Mouse (Mus musculus) lung, embryonic 15.5 days (tissue): Measurements from ENCODE around the gene Gm28551. TPM values are rescaled to one million over a fixed set of nuclear protein-coding genes. Genes with fewer than 3 reads are reported as not detected.
"Not testable (repeated sequence)": the region's sequence is repeated elsewhere in the genome, so short reads cannot be mapped to it uniquely, and the experiment has no call there.

Experiments
- ATAC-seq: fragments of 200-750 bp; cut with Nextera tagmentation; 2 replicates; pipeline ENCODE4 v1.8.0; 2017; ENCODE audit warnings: moderate number of reproducible peaks, borderline replicate concordance; ENCODE audit not compliant: low FRiP score, low TSS enrichment; ENCODE audit errors: extremely low read depth
- H3K27ac ChIP-seq: fragments of 300-500 bp; sonication (generic); 2 replicates; pipeline ENCODE4 v1.5.1; 2015; ENCODE audit warnings: moderate library complexity, mild to moderate bottlenecking, inconsistent platforms
- H3K27me3 ChIP-seq: fragments of 300-500 bp; sonication (generic); 2 replicates; pipeline ENCODE4 v1.6.1; 2015; ENCODE audit warnings: inconsistent platforms
- H3K36me3 ChIP-seq: fragments of 300-500 bp; sonication (generic); 2 replicates; pipeline ENCODE4 v1.6.1; 2015; ENCODE audit warnings: inconsistent platforms
- H3K4me1 ChIP-seq: fragments of 300-500 bp; sonication (generic); 2 replicates; pipeline ENCODE4 v1.6.1; 2015; ENCODE audit warnings: inconsistent platforms
- H3K4me2 ChIP-seq: fragments of 300-500 bp; sonication (generic); 2 replicates; pipeline ENCODE4 v1.6.1; 2015; ENCODE audit warnings: inconsistent platforms, mild to moderate bottlenecking, moderate library complexity
- H3K4me3 ChIP-seq: fragments of 300-500 bp; sonication (generic); 2 replicates; pipeline ENCODE4 v1.5.1; 2015; ENCODE audit warnings: mild to moderate bottlenecking, inconsistent platforms
- H3K9ac ChIP-seq: fragments of 300-500 bp; sonication (generic); 2 replicates; pipeline ENCODE4 v1.6.1; 2015; ENCODE audit warnings: inconsistent platforms
- H3K9me3 ChIP-seq: fragments of 300-500 bp; sonication (generic); 2 replicates; pipeline ENCODE4 v1.6.1; 2016; ENCODE audit warnings: inconsistent platforms
- WGBS: fragments of 180-500 bp; shearing (Covaris S2); methylation state at CpG from one replicate; pipeline ENCODE4 v1.1.7; 2015; 5-methylcytosine and 5-hydroxymethylcytosine counted together
- polyA plus RNA-seq: library from polyadenylated mRNA; unstranded; fragments of >200 nt; fragmentation: Nextera tagmentation; extraction: Ambion mirVana; gene quantifications from 2 replicates; pipeline ENCODE4 v1.2.1, GENCODE M21; 2015

Gene Gm28551
- polyA plus RNA-seq, result 0.24 and 0.75 TPM in 2 replicates

DNA sequence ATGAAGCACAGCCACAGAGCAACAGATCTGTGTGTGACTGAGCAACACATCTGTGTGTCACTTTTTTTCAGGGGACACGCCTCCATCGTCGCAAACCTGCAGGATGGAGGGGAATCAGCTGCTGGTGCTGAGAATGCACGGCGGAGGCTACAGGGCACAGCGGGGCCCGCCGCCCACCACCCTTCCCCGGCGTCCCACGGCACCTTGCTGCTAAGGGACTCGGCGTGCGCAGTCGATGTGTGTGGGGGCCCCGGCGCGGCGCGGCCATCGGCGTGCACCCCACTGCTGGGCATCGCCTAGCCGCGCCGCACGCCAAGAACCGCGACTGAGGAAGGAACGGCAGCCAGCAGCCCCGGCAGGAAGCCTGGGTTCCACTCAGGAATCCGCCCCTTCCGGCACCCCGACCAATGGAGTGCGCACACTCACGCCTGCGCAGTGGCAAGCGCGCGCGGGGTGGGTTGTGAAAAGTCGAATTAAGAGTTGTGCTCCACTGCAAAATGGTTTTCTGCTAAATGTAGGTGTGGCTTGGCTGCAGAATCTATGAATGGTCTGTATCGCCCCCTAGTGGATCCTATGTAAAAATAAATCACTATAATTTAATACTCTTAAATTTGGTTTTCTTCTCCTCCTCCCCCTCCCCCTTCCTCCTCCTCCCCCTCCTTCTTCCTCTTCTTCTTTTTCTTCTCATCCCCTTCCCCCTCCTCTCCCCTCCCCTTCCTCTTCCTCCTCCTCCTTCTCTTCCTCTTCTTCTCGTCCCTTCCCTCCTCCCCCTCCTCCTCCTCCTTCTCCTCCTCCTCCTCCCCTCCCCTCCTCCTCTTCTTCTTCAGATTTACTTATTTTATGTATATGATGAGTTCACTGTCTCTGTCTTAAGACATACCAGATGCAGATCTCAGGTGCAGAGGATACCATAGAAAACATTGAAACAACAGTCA, at the start of gene Gm28551, which contains the start of the genes Asdurf and Asnsd1:
TSS of gene Gm28551 (minus strand) at position 341 of the 935 bp plus-strand sequence.
TSS of gene Asdurf (minus strand) at position 293 of the 935 bp plus-strand sequence.
TSS of gene Asnsd1 (minus strand) at position 426 of the 935 bp plus-strand sequence.
- peak; percentile 100 for ATAC-seq
- Histone ChIP-seq H3K4me2 (peak within 1 kb of the TSS; percentile 51), H3K9ac (peak within 1 kb of the TSS; percentile 98), H3K4me3 (peak within 1 kb of the TSS; percentile 97), H3K9me3 (no peaks in the 10 kb centered on the region), H3K27me3 (no peaks in the 10 kb centered on the region), H3K36me3 (peaks cover 8% of the 10 kb centered on the region), H3K4me1 (peaks cover 5% of the 10 kb centered on the region), H3K27ac (peak within 1 kb of the TSS; percentile 84)
- WGBS, result under 1% methylated on average over 43 of the region's 44 CpGs

DNA sequence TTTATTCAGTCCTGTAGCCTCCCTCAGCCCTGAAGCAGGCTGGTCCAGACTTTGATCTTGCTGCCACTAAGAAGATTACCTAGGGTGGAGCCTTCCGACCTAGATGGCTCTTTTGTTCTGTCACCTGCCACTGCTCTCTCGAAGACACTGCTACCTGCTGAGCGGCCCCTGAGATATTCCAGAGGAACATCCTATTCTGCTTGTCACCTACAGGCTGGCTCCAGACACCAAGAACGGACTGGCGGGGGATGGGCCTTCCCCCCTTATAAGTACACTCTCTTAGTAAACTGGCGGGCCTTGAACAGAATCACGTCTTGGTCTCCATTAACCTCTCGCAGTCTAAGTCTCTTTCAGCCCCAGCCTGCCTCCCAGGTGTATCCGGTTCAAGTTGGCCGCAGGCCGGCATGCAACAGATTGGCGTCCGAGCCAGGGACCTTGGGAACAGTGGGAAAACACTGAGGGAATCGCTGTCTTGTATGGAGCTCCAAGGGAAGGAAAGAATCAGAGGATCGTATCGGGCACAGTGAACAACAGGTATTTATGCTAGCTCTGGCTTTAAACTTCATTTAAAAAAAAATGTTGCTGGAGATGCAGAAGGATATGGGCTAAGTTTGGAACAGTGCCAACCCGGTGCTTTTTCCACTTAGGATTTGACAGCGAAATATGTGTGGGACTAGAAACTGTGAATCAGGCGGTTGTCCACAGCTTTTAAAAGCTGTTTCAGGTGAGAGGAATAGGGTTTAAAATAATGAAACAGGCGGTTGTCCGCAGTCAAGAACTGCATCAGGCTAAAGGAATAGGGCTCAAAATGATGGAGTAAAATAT, 41.7 kb upstream of the Gm28551 start:
- not testable (repeated sequence) for H3K36me3 ChIP-seq, H3K4me1 ChIP-seq, H3K9ac ChIP-seq, ATAC-seq, H3K9me3 ChIP-seq, H3K4me3 ChIP-seq, H3K27me3 ChIP-seq, H3K27ac ChIP-seq
- peak overlapping the region; percentile 9; the same call in 1 of the 2 replicates for H3K4me2 ChIP-seq
- WGBS, result 30% methylated on average over 21 of the region's 21 CpGs

DNA sequence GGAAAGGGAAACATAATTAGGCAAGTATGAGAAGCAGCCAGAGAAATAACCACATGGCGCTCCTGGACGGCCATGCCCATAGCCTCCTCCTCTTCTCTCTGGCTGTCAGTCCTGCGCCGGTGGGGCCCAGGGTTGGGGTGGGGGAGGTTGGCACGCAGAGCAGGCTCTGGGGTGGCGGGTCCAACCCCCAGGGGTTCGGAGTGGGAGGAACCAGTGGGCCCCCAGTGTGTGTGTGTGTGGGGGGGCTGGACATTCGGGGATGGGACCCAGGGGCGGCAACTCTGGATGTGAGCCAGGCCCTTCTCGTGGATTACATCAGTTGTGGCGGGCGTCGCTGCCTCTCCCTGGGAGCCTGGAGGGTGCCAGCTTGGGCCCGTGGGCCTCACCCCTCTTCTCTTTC, 36.3 kb upstream of the Gm28551 start:
- no peak for ATAC-seq
- WGBS, result 90% methylated on average over 14 of the region's 14 CpGs
- H3K27ac ChIP-seq, result no peak overlapping the region
- H3K4me2 ChIP-seq, result no peak overlapping the region
- no peaks in the 10 kb centered on the region for H3K9me3 ChIP-seq
- no peaks in the 10 kb centered on the region for H3K27me3 ChIP-seq
- no peak overlapping the region for H3K4me3 ChIP-seq
- no peaks in the 10 kb centered on the region for H3K4me1 ChIP-seq
- H3K9ac ChIP-seq, result no peak overlapping the region
- no peaks in the 10 kb centered on the region for H3K36me3 ChIP-seq

DNA sequence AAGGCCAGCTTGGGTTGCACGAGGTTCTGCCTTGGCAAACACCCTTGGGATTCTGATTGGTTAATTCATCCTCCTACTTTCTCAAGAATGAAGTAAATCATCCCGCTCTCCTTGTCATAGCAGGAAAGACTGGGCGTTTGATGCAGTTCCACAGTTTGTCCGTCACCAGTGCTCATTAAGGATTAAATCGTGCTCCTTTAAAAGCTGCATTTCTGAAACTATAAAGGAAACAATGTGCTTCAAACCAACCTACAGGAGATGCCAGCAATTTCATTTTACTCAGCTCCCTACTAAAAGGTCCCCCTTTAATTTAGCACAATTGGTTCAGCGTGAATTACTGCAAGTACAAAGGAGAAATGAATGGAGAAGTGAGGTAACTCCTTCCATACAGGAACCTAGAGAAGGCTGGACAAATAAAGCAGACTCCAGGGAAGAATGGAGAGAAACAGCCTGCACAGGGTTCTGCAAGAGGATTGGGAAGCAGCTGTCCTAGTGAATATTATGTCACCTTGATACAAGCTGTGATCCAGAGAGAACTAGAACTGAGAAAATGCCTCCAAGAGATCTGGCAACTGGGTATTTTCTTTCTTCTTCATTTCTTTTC, 31.7 kb upstream of the Gm28551 start:
- no peak for ATAC-seq
- Histone ChIP-seq H3K36me3 (no peaks in the 10 kb centered on the region), H3K9me3 (no peaks in the 10 kb centered on the region), H3K4me1 (no peaks in the 10 kb centered on the region), H3K9ac (no peak overlapping the region), H3K4me3 (no peak overlapping the region), H3K27ac (no peak overlapping the region), H3K27me3 (no peaks in the 10 kb centered on the region), H3K4me2 (no peak overlapping the region)
- 63% methylated on average over 6 of the region's 6 CpGs for WGBS

DNA sequence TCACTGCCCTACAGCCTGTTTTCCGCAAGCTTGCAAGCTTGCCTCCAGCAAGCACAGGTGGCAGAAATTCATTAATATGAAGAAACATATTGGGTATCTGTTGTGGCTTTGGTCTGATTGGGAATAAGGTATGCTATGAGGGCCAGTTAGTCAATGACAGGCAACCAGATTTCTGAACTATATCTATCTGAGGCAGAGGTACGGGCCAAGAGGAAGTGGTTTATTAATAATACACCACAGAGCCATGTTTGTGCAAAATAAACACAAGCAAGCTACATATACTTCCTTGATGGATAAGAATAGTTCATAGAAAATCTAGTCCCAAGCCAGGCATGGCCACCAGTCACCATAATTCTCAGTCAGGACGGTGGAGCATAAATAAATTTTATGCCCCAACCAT, 25.3 kb upstream of the Gm28551 start:
- ATAC-seq, result no peak
- H3K9me3 ChIP-seq, result no peaks in the 10 kb centered on the region
- 73% methylated on average over 3 of the region's 3 CpGs for WGBS
- no peak overlapping the region for H3K9ac ChIP-seq
- no peaks in the 10 kb centered on the region for H3K27me3 ChIP-seq
- H3K4me2 ChIP-seq, result no peak overlapping the region
- H3K4me3 ChIP-seq, result no peak overlapping the region
- no peak overlapping the region for H3K27ac ChIP-seq
- no peaks in the 10 kb centered on the region for H3K4me1 ChIP-seq
- no peaks in the 10 kb centered on the region for H3K36me3 ChIP-seq

DNA sequence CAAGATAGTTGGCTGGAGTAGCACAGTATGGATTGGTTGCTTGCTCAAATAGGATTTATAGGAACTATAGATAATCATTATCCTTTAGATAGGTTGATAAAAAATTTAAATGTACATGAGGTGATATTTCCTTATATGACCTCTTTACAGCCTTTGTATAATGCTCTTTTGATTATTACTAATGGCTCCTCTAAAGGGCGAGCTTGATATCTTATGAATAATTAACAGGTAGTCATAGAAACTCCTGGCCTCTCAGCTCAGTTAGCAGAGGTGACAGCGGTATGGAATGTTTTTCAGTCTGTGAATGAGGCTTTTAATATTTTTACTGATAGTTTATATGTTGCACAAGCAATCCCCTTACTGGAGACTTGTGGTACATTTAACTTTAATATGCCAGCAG, 23.5 kb upstream of the Gm28551 start:
- not testable (repeated sequence) for H3K4me3 ChIP-seq, H3K27me3 ChIP-seq, H3K27ac ChIP-seq, H3K9ac ChIP-seq, H3K4me2 ChIP-seq, H3K9me3 ChIP-seq, H3K36me3 ChIP-seq, H3K4me1 ChIP-seq, ATAC-seq
- 70% methylated on average over 2 of the region's 2 CpGs for WGBS

DNA sequence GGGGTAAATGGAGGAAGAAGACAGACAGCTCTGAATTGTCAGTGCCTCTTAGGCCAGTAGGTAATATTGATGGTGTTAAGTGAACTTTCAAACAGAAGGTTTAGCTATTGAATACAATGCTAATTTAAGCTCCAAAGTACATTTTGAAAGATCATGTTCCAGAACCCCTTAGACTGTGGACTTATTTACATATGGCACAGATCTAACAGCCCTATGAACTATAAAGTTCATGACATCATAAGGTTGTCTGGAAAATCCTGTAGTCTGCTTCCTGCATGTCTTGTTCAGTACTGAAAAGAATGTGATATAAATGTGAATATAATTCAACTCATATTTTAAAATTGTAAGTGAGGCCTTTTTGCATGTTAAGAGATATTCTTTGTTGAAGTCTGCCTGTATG, 6.5 kb upstream of the Gm28551 start:
- no peaks in the 10 kb centered on the region for H3K9me3 ChIP-seq
- H3K4me1 ChIP-seq, result no peaks in the 10 kb centered on the region
- no peaks in the 10 kb centered on the region for H3K36me3 ChIP-seq
- no peak overlapping the region for H3K4me2 ChIP-seq
- H3K27ac ChIP-seq, result no peak overlapping the region
- no peak overlapping the region for H3K4me3 ChIP-seq
- no peak for ATAC-seq
- no peaks in the 10 kb centered on the region for H3K27me3 ChIP-seq
- no peak overlapping the region for H3K9ac ChIP-seq

DNA sequence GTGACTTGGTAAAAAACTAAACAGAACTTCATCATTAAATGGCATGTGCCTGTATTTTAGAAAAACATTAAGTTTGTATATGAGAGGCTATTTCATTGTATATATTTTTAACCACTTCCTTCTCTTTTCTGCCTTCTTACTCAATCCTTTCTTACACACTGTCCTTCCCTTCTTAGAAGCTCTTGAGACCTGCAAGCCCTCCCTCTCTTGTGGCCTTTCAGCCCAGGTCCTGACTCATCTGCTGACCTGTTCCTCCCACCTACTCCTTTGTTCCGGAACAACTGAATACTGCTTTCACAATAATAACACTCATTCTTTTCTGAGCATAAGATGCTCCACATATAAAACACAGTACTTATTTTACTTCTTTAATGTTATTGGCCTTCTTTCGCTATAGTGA, 11.4 kb downstream of the Gm28551 start:
- H3K9ac ChIP-seq, result no peak overlapping the region
- H3K4me2 ChIP-seq, result no peak overlapping the region
- peaks cover 42% of the 10 kb centered on the region for H3K36me3 ChIP-seq
- no peak overlapping the region for H3K4me3 ChIP-seq
- WGBS, result 92% methylated on average over 2 of the region's 2 CpGs
- no peak overlapping the region for H3K27ac ChIP-seq
- no peaks in the 10 kb centered on the region for H3K9me3 ChIP-seq
- no peaks in the 10 kb centered on the region for H3K4me1 ChIP-seq
- no peaks in the 10 kb centered on the region for H3K27me3 ChIP-seq
- no peak for ATAC-seq

DNA sequence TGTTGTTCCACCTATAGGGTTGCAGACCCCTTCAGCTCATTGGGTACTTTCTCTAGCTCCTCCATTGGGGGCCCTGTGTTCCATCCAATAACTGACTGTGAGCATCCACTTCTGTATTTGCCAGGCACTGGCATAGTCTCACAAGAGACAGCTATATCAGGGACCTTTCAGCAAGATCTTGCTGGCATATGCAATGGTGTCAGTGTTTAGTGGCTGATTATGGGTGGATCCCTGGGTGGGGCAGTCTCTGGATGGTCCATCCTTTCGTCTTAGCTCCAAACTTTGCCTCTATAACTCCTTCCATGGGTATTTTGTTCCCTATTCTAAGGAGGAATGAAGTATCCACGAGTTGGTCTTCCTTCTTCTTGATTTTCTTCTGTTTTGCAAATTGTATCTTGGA, 15.1 kb downstream of the Gm28551 start:
- not testable (repeated sequence) for H3K4me2 ChIP-seq, H3K9me3 ChIP-seq, H3K9ac ChIP-seq, H3K27me3 ChIP-seq, H3K4me3 ChIP-seq, ATAC-seq, H3K27ac ChIP-seq, H3K4me1 ChIP-seq
- H3K36me3 ChIP-seq, result peaks cover 14% of the 10 kb centered on the region
- WGBS, result 52% methylated on average over 2 of the region's 2 CpGs

DNA sequence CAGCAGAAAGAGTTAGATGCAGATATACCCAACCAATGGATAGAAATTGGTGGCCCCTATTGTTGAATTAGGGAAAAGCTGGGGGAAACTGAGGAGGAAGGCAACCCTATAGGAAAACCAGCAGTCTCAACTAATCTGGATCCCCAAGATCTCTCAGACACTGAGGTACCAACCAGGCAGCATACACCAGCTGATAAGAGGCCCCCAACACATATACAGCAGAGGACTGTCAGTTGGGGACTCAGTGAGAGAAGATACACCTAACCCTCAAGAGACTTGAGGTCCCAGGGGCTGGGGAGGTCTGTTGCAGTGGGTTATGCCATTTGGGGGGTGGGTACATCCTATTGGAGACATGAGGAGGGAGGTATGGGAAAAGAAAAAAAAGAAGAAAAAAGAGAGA, 17.0 kb downstream of the Gm28551 start:
- no peak for ATAC-seq
- no peaks in the 10 kb centered on the region for H3K9me3 ChIP-seq
- no peak overlapping the region for H3K4me3 ChIP-seq
- H3K9ac ChIP-seq, result no peak overlapping the region
- no peaks in the 10 kb centered on the region for H3K36me3 ChIP-seq
- no peaks in the 10 kb centered on the region for H3K27me3 ChIP-seq
- no peaks in the 10 kb centered on the region for H3K4me1 ChIP-seq
- H3K4me2 ChIP-seq, result no peak overlapping the region
- H3K27ac ChIP-seq, result no peak overlapping the region

DNA sequence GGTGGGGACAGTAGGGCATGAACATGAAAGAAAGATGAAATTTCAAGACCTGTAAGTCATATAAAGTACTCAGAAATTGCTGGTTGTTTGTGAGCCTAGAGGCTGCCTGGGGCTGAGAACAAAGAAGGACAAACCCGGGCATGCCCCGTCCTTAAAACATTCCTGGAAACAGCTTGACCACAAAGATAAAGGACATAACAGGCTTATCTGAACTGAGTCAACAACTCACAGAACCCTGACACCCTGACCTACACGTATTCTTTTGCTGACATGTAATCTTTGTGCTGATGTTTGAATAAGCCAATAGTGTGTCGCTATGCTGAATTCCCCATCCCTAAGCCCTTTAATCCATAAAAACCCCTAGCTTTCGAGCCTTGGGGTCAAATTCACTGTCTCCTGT, 18.9 kb downstream of the Gm28551 start:
- ATAC-seq, H3K27me3 ChIP-seq, H3K27ac ChIP-seq, H3K9me3 ChIP-seq, H3K4me1 ChIP-seq, H3K9ac ChIP-seq, H3K4me3 ChIP-seq, H3K36me3 ChIP-seq, H3K4me2 ChIP-seq: not testable (repeated sequence)
- WGBS, result 57% methylated on average over 5 of the region's 5 CpGs
